Mouse (Mus musculus): ENCODE results near the gene Actrt2. TPM values are rescaled to one million over a fixed set of nuclear protein-coding genes. Genes with fewer than 3 reads are reported as not detected.

Gene Actrt2
- total and polyA plus RNA-seq, 2 experiments, result not detected

- 64% methylated on average over 5 of the region's 5 CpGs for WGBS
- no peaks in the 10 kb centered on the region for H3K27me3 ChIP-seq (ENCODE audit: control insufficient read depth, insufficient read depth, low read length)
- DNase-seq (ENCODE audit: extremely low read depth, low read depth, low spot score), result no peak
- H3K36me3 ChIP-seq (ENCODE audit: control insufficient read depth, insufficient read depth, low read length), result no peaks in the 10 kb centered on the region
- TF ChIP-seq POLR2A (IDR thresholded peaks at IDR 0.05; ENCODE audit: extremely low read depth, insufficient read depth, low read length) (no peak), CTCF (IDR thresholded peaks at IDR 0.05; ENCODE audit: low read depth, low read length) (peak; percentile 48)
- no peak overlapping the region for H3K4me3 ChIP-seq (ENCODE audit: insufficient read depth, low read depth, low read length)
- H3K27ac ChIP-seq (replicated peaks; ENCODE audit: insufficient read depth, low read depth, low read length), result no peak overlapping the region
- H3K79me2 ChIP-seq (ENCODE audit: control insufficient read depth, insufficient read depth, low read length), result no peaks in the 10 kb centered on the region
- H3K4me1 ChIP-seq (ENCODE audit: control insufficient read depth, insufficient read depth, low read length), result no peaks in the 10 kb centered on the region
- H3K9ac ChIP-seq (ENCODE audit: low read depth, low read length), result no peak overlapping the region
Observed at GRCm38 (mm10) chr4:154696552-154696951, 28.9 kb upstream of the Actrt2 start.

GRCm38 (mm10) chr4:154696146-154696545 lies 28.5 kb upstream of the Actrt2 start:
- WGBS, result 26% methylated on average over 4 of the region's 4 CpGs
- no peaks in the 10 kb centered on the region for H3K27me3 ChIP-seq (ENCODE audit: control insufficient read depth, insufficient read depth, low read length)
- H3K36me3 ChIP-seq (ENCODE audit: control insufficient read depth, insufficient read depth, low read length), result no peaks in the 10 kb centered on the region
- no peak for DNase-seq (ENCODE audit: extremely low read depth, low read depth, low spot score)
- no peak overlapping the region for H3K9ac ChIP-seq (ENCODE audit: low read depth, low read length)
- no peak overlapping the region for H3K4me3 ChIP-seq (ENCODE audit: insufficient read depth, low read depth, low read length)
- no peak overlapping the region for H3K27ac ChIP-seq (replicated peaks; ENCODE audit: insufficient read depth, low read depth, low read length)
- H3K79me2 ChIP-seq (ENCODE audit: control insufficient read depth, insufficient read depth, low read length), result no peaks in the 10 kb centered on the region
- no peak for TF ChIP-seq POLR2A (IDR thresholded peaks at IDR 0.05; ENCODE audit: extremely low read depth, insufficient read depth, low read length)
- no peak for TF ChIP-seq CTCF (IDR thresholded peaks at IDR 0.05; ENCODE audit: low read depth, low read length)
- no peaks in the 10 kb centered on the region for H3K4me1 ChIP-seq (ENCODE audit: control insufficient read depth, insufficient read depth, low read length)

- Histone ChIP-seq H3K4me3 (ENCODE audit: insufficient read depth, low read depth, low read length) (no peak overlapping the region), H3K4me1 (ENCODE audit: control insufficient read depth, insufficient read depth, low read length) (no peaks in the 10 kb centered on the region), H3K27ac (replicated peaks; ENCODE audit: insufficient read depth, low read depth, low read length) (no peak overlapping the region), H3K79me2 (ENCODE audit: control insufficient read depth, insufficient read depth, low read length) (no peaks in the 10 kb centered on the region), H3K36me3 (ENCODE audit: control insufficient read depth, insufficient read depth, low read length) (no peaks in the 10 kb centered on the region), H3K9ac (ENCODE audit: low read depth, low read length) (no peak overlapping the region), H3K27me3 (ENCODE audit: control insufficient read depth, insufficient read depth, low read length) (no peaks in the 10 kb centered on the region)
- 88% methylated on average over 5 of the region's 5 CpGs for WGBS
- DNase-seq (ENCODE audit: extremely low read depth, low read depth, low spot score), result no peak
- TF ChIP-seq POLR2A (IDR thresholded peaks at IDR 0.05; ENCODE audit: extremely low read depth, insufficient read depth, low read length), result no peak
- no peak for TF ChIP-seq CTCF (IDR thresholded peaks at IDR 0.05; ENCODE audit: low read depth, low read length)
Observed at GRCm38 (mm10) chr4:154694361-154694760, 26.7 kb upstream of the Actrt2 start.

GRCm38 (mm10) chr4:154693348-154694015 lies 25.8 kb upstream of the Actrt2 start:
- Histone ChIP-seq H3K27me3 (ENCODE audit: control insufficient read depth, insufficient read depth, low read length) (no peaks in the 10 kb centered on the region), H3K79me2 (ENCODE audit: control insufficient read depth, insufficient read depth, low read length) (no peaks in the 10 kb centered on the region), H3K4me1 (ENCODE audit: control insufficient read depth, insufficient read depth, low read length) (no peaks in the 10 kb centered on the region), H3K4me3 (ENCODE audit: insufficient read depth, low read depth, low read length) (no peak overlapping the region), H3K9ac (ENCODE audit: low read depth, low read length) (no peak overlapping the region), H3K36me3 (ENCODE audit: control insufficient read depth, insufficient read depth, low read length) (no peaks in the 10 kb centered on the region), H3K27ac (replicated peaks; ENCODE audit: insufficient read depth, low read depth, low read length) (no peak overlapping the region)
- no peak for TF ChIP-seq CTCF (IDR thresholded peaks at IDR 0.05; ENCODE audit: low read depth, low read length)
- no peak for TF ChIP-seq POLR2A (IDR thresholded peaks at IDR 0.05; ENCODE audit: extremely low read depth, insufficient read depth, low read length)
- no peak for DNase-seq (ENCODE audit: extremely low read depth, low read depth, low spot score)
- 85% methylated on average over 20 of the region's 20 CpGs for WGBS

- DNase-seq (ENCODE audit: extremely low read depth, low read depth, low spot score), result no peak
- Histone ChIP-seq H3K79me2 (ENCODE audit: control insufficient read depth, insufficient read depth, low read length) (no peaks in the 10 kb centered on the region), H3K27me3 (ENCODE audit: control insufficient read depth, insufficient read depth, low read length) (no peaks in the 10 kb centered on the region), H3K36me3 (ENCODE audit: control insufficient read depth, insufficient read depth, low read length) (no peaks in the 10 kb centered on the region), H3K27ac (replicated peaks; ENCODE audit: insufficient read depth, low read depth, low read length) (no peak overlapping the region), H3K9ac (ENCODE audit: low read depth, low read length) (no peak overlapping the region), H3K4me1 (ENCODE audit: control insufficient read depth, insufficient read depth, low read length) (no peaks in the 10 kb centered on the region), H3K4me3 (ENCODE audit: insufficient read depth, low read depth, low read length) (no peak overlapping the region)
- TF ChIP-seq CTCF (IDR thresholded peaks at IDR 0.05; ENCODE audit: low read depth, low read length) (no peak), POLR2A (IDR thresholded peaks at IDR 0.05; ENCODE audit: extremely low read depth, insufficient read depth, low read length) (no peak)
- 73% methylated on average over 5 of the region's 5 CpGs for WGBS
Observed at GRCm38 (mm10) chr4:154683068-154683752, 15.5 kb upstream of the Actrt2 start.

- 57% methylated on average over 14 of the region's 14 CpGs for WGBS
Observed at GRCm38 (mm10) chr4:154682311-154682710, 14.6 kb upstream of the Actrt2 start.

More at GRCm38 (mm10) chr4:154682311-154682710, 14.6 kb upstream of the Actrt2 start:
- Histone ChIP-seq H3K9ac (ENCODE audit: low read depth, low read length) (no peak overlapping the region), H3K79me2 (ENCODE audit: control insufficient read depth, insufficient read depth, low read length) (no peaks in the 10 kb centered on the region), H3K27ac (replicated peaks; ENCODE audit: insufficient read depth, low read depth, low read length) (no peak overlapping the region), H3K36me3 (ENCODE audit: control insufficient read depth, insufficient read depth, low read length) (no peaks in the 10 kb centered on the region), H3K27me3 (ENCODE audit: control insufficient read depth, insufficient read depth, low read length) (no peaks in the 10 kb centered on the region), H3K4me3 (ENCODE audit: insufficient read depth, low read depth, low read length) (no peak overlapping the region), H3K4me1 (ENCODE audit: control insufficient read depth, insufficient read depth, low read length) (no peaks in the 10 kb centered on the region)
- no peak for DNase-seq (ENCODE audit: extremely low read depth, low read depth, low spot score)
- no peak for TF ChIP-seq POLR2A (IDR thresholded peaks at IDR 0.05; ENCODE audit: extremely low read depth, insufficient read depth, low read length)
- no peak for TF ChIP-seq CTCF (IDR thresholded peaks at IDR 0.05; ENCODE audit: low read depth, low read length)
